Comparison of ENCODE assay signal across 31 mouse cellular contexts in genomic region chr6:30352762-30353161, GRCm38 (mm10). TPM values are rescaled to one million over a fixed set of nuclear protein-coding genes. Genes with fewer than 3 reads are reported as not detected.
DNase-seq lines count a peak whose midpoint lies in the region; ATAC-seq and TF ChIP-seq lines count a peak whose summit lies in the region.
"Had no signal": no experiment of that assay in that cellular context is flagged by ENCODE, and none has a peak within 500 bp of the region (broad histone marks: within the 10 kb centered on the region; RNA-seq: fewer than 3 reads in every experiment).

No protein-coding gene starts in this region.

- no peaks in the 10 kb centered on the region for H3K9me3 ChIP-seq in limb, embryonic 14.5 days (ENCODE audit: control insufficient read depth, low read length)
- no peaks in the 10 kb centered on the region for H3K9me3 ChIP-seq in limb, embryonic 10.5 days (replicated peaks)
- no peaks in the 10 kb centered on the region for H3K9me3 ChIP-seq in midbrain, embryonic 11.5 days (ENCODE audit: control insufficient read depth, low read length)
- H3K9me3 ChIP-seq: embryonic facial prominence, embryonic 12.5 days; heart, embryonic 12.5 days; hindbrain, embryonic 13.5 days; kidney, embryonic 15.5 days; limb, embryonic 15.5 days; liver, embryonic 13.5 days; midbrain, embryonic 15.5 days; neural tube, embryonic 12.5 days; stomach, embryonic 15.5 days had no signal

- no peak overlapping the region for H3K27ac ChIP-seq in limb, embryonic 14.5 days (replicated peaks; ENCODE audit: low read depth, low read length)
- no peak overlapping the region for H3K27ac ChIP-seq in limb, embryonic 10.5 days
- no peak overlapping the region for H3K27ac ChIP-seq in midbrain, embryonic 11.5 days (ENCODE audit: low read depth, low read length)
- H3K27ac ChIP-seq: embryonic facial prominence, embryonic 12.5 days; hindbrain, embryonic 13.5 days; kidney, embryonic 15.5 days; layer of hippocampus, adult 2 months; limb, embryonic 15.5 days; liver, embryonic 13.5 days; macrophage; midbrain, embryonic 15.5 days; neural tube, embryonic 12.5 days; stomach, embryonic 15.5 days had no signal

- no peaks in the 10 kb centered on the region for H3K27me3 ChIP-seq in limb, embryonic 14.5 days (ENCODE audit: control insufficient read depth, insufficient read depth, low read length)
- H3K27me3 ChIP-seq in limb, embryonic 10.5 days (ENCODE audit: low read depth, poor library complexity, severe bottlenecking), result no peaks in the 10 kb centered on the region
- no peaks in the 10 kb centered on the region for H3K27me3 ChIP-seq in midbrain, embryonic 11.5 days (ENCODE audit: control insufficient read depth, insufficient read depth, low read length)
- H3K27me3 ChIP-seq: embryonic facial prominence, embryonic 12.5 days; heart, embryonic 12.5 days; hindbrain, embryonic 13.5 days; kidney, embryonic 15.5 days; limb, embryonic 15.5 days; liver, embryonic 13.5 days; midbrain, embryonic 15.5 days; neural tube, embryonic 12.5 days; stomach, embryonic 15.5 days had no signal

- DNase-seq in limb, embryonic 14.5 days (ENCODE audit: low spot score), result no peak
- no peak for DNase-seq in limb, embryonic 10.5 days (ENCODE audit: low spot score)
- DNase-seq in CD4-positive helper T cell, adult 2 months (ENCODE audit: low read depth, low spot score), result peak; percentile 78
- peak; percentile 69 for DNase-seq in T-cell, adult 2 months (ENCODE audit: low spot score)
- peak; percentile 73 for DNase-seq in naive thymus-derived CD4-positive, alpha-beta T cell, adult 2 months (ENCODE audit: low read depth)
- no peak for DNase-seq in midbrain, embryonic 11.5 days (ENCODE audit: low spot score, missing footprints)
- no peak for DNase-seq in kidney, postnatal 10 days
- DNase-seq: adrenal gland, postnatal 10 days; cerebellum, adult 11 months; cerebellum, adult 9-11 months; embryo, embryonic 11 days; gastrocnemius, postnatal 36 days; heart, adult 18-20 months; heart, postnatal 4 days; kidney, adult 11 months; kidney, postnatal 36 days; liver, embryonic 13.5 days; lung, adult 18-20 months; lung, postnatal 10 days; right cerebral cortex, postnatal 4 days had no signal

- no peak for ATAC-seq in limb, embryonic 14.5 days (ENCODE audit: low FRiP score, low read depth)
- no peak for ATAC-seq in midbrain, embryonic 11.5 days (ENCODE audit: low FRiP score)
- ATAC-seq: forebrain, embryonic 14.5 days; midbrain, embryonic 15.5 days had no signal

- no peak for TF ChIP-seq POLR2A in limb, embryonic 14.5 days (IDR thresholded peaks at IDR 0.05; ENCODE audit: borderline replicate concordance, extremely low read depth, insufficient read depth, insufficient read length)

- H3K4me2 ChIP-seq in limb, embryonic 14.5 days (replicated peaks; ENCODE audit: low read depth, low read length, severe bottlenecking), result no peak overlapping the region
- H3K4me2 ChIP-seq in midbrain, embryonic 11.5 days, result no peak overlapping the region
- H3K4me2 ChIP-seq: embryonic facial prominence, embryonic 12.5 days; heart, embryonic 12.5 days; hindbrain, embryonic 13.5 days; kidney, embryonic 15.5 days; limb, embryonic 15.5 days; liver, embryonic 13.5 days; midbrain, embryonic 15.5 days; neural tube, embryonic 12.5 days; stomach, embryonic 15.5 days had no signal

- no peaks in the 10 kb centered on the region for H3K4me1 ChIP-seq in limb, embryonic 14.5 days (ENCODE audit: control insufficient read depth, insufficient read depth, low read length)
- peaks cover 9% of the 10 kb centered on the region; the same call in 1 of the 2 replicates for H3K4me1 ChIP-seq in limb, embryonic 10.5 days
- no peaks in the 10 kb centered on the region for H3K4me1 ChIP-seq in midbrain, embryonic 11.5 days (ENCODE audit: control insufficient read depth, insufficient read depth, low read length)
- H3K4me1 ChIP-seq: hindbrain, embryonic 13.5 days; midbrain, embryonic 15.5 days; neural tube, embryonic 12.5 days had no signal

- no peak overlapping the region for H3K4me3 ChIP-seq in limb, embryonic 14.5 days (replicated peaks; ENCODE audit: low read length)
- no peak overlapping the region for H3K4me3 ChIP-seq in limb, embryonic 10.5 days
- H3K4me3 ChIP-seq in midbrain, embryonic 11.5 days (ENCODE audit: low read depth, low read length), result no peak overlapping the region
- H3K4me3 ChIP-seq: embryonic facial prominence, embryonic 12.5 days; heart, embryonic 12.5 days; hindbrain, embryonic 13.5 days; kidney, embryonic 15.5 days; layer of hippocampus, adult 2 months; limb, embryonic 15.5 days; liver, embryonic 13.5 days; midbrain, embryonic 15.5 days; neural tube, embryonic 12.5 days; stomach, embryonic 15.5 days had no signal

- no peaks in the 10 kb centered on the region for H3K36me3 ChIP-seq in limb, embryonic 14.5 days (ENCODE audit: control insufficient read depth, insufficient read depth, low read length)
- no peaks in the 10 kb centered on the region for H3K36me3 ChIP-seq in limb, embryonic 10.5 days
- H3K36me3 ChIP-seq in midbrain, embryonic 11.5 days (ENCODE audit: control insufficient read depth, insufficient read depth, low read length), result no peaks in the 10 kb centered on the region
- H3K36me3 ChIP-seq: embryonic facial prominence, embryonic 12.5 days; heart, embryonic 12.5 days; hindbrain, embryonic 13.5 days; kidney, embryonic 15.5 days; limb, embryonic 15.5 days; liver, embryonic 13.5 days; midbrain, embryonic 15.5 days; neural tube, embryonic 12.5 days; stomach, embryonic 15.5 days had no signal

- WGBS in limb, embryonic 14.5 days, result 45% methylated on average over 8 of the region's 8 CpGs
- WGBS in limb, embryonic 10.5 days, result 62% methylated on average over 8 of the region's 8 CpGs
- WGBS in midbrain, embryonic 11.5 days, result 68% methylated on average over 8 of the region's 8 CpGs

- 0 out of 2 replicates have a peak overlapping the region, but pooled peaks have one; percentile 3 for H3K9ac ChIP-seq in limb, embryonic 14.5 days (ENCODE audit: low read depth, low read length, severe bottlenecking)
- no peak overlapping the region for H3K9ac ChIP-seq in midbrain, embryonic 11.5 days (ENCODE audit: low read length)
- H3K9ac ChIP-seq: embryonic facial prominence, embryonic 12.5 days; heart, embryonic 12.5 days; hindbrain, embryonic 13.5 days; kidney, embryonic 15.5 days; limb, embryonic 15.5 days; liver, embryonic 13.5 days; midbrain, embryonic 15.5 days; neural tube, embryonic 12.5 days; stomach, embryonic 15.5 days had no signal

RNA-seq across cellular contexts. Expression of gene Zc3hc1, which starts 38.1 kb away (rescaled TPM):
- polyA plus RNA-seq in limb, embryonic 14.5 days (2012; rRNA removed), result 41.5 and 41.8 TPM in 2 replicates
- polyA plus RNA-seq in limb, embryonic 14.5 days (2014; fragmentation: Nextera tagmentation; extraction: Ambion mirVana), result 63.4 and 64.6 TPM in 2 replicates
- polyA plus RNA-seq in limb, embryonic 10.5 days (2016; fragmentation: Nextera tagmentation; extraction: Ambion mirVana), result 91.3 and 95.9 TPM in 2 replicates
- polyA plus RNA-seq in midbrain, embryonic 11.5 days (2014; fragmentation: Nextera tagmentation; extraction: Ambion mirVana), result 75.4 and 76.8 TPM in 2 replicates

RNA-seq across cellular contexts. Expression of gene Ube2h, which starts 48.4 kb away (rescaled TPM):
- 43.0 and 45.7 TPM in 2 replicates for polyA plus RNA-seq in limb, embryonic 14.5 days (2012; rRNA removed)
- polyA plus RNA-seq in limb, embryonic 14.5 days (2014; fragmentation: Nextera tagmentation; extraction: Ambion mirVana), result 50.1 and 55.8 TPM in 2 replicates
- polyA plus RNA-seq in limb, embryonic 10.5 days (2016; fragmentation: Nextera tagmentation; extraction: Ambion mirVana), result 31.9 and 41.2 TPM in 2 replicates
- 52.3 and 53.6 TPM in 2 replicates for polyA plus RNA-seq in midbrain, embryonic 11.5 days (2014; fragmentation: Nextera tagmentation; extraction: Ambion mirVana)

RNA-seq across cellular contexts. Expression of gene Klhdc10, which starts 48.9 kb away (rescaled TPM):
- 106 and 110 TPM in 2 replicates for polyA plus RNA-seq in limb, embryonic 14.5 days (2012; rRNA removed)
- polyA plus RNA-seq in limb, embryonic 14.5 days (2014; fragmentation: Nextera tagmentation; extraction: Ambion mirVana), result 39.3 and 42.0 TPM in 2 replicates
- 46.2 and 49.2 TPM in 2 replicates for polyA plus RNA-seq in limb, embryonic 10.5 days (2016; fragmentation: Nextera tagmentation; extraction: Ambion mirVana)
- 28.3 and 28.8 TPM in 2 replicates for polyA plus RNA-seq in midbrain, embryonic 11.5 days (2014; fragmentation: Nextera tagmentation; extraction: Ambion mirVana)

Comparison
In these comparisons a context has a peak if more than half of its experiments do, and no peak if none do; other contexts are left out.
1. DNase-seq: peak in CD4-positive helper T cell, adult 2 months (single experiment), T-cell, adult 2 months (single experiment) and naive thymus-derived CD4-positive, alpha-beta T cell, adult 2 months (single experiment); none in limb, embryonic 14.5 days (single experiment), limb, embryonic 10.5 days (single experiment), midbrain, embryonic 11.5 days (single experiment) and kidney, postnatal 10 days (single experiment).